Mouse (Mus musculus) ZHBTc4 (cell line): ENCODE results near the gene Esp22.

Experiments used
- DNase-seq: peaks from one replicate; pipeline ENCODE4 v3.0.0-alpha.2; 2011; ENCODE audit warnings: low read depth, low spot score

Esp22 gene

GRCm38 (mm10) chr17:39095034-39095433 lies at the start of gene Esp22:
Gene Esp22 (plus strand): TSS chr17:39095334.
- DNase-seq, result no peak

- peak; percentile 50 for DNase-seq
Observed at GRCm38 (mm10) chr17:39063641-39064040, 31.5 kb upstream of the Esp22 start.

GRCm38 (mm10) chr17:39076937-39077336 lies 18.2 kb upstream of the Esp22 start, which contains the start of gene Esp23:
Gene Esp23 (minus strand): TSS chr17:39077037.
- no peak for DNase-seq

GRCm38 (mm10) chr17:39107126-39107525 lies 12.0 kb downstream of the Esp22 start:
- DNase-seq, result peak; percentile 74

- peak; percentile 43 for DNase-seq
Observed at GRCm38 (mm10) chr17:39129156-39129555, 34.0 kb downstream of the Esp22 start.
